Mouse (Mus musculus): ENCODE measurements at regions not wholly inside any gene's neighbourhood (a gene's known extent, or its start where the extent isn't known, plus 50 kb on each side); places are given as distances from the start of the nearest gene placed in this dataset.
A peak's percentile ranks its signal among the peaks of the same experiment; 100 is the strongest.

GRCm38 (mm10) chrX:6261469-6261868 is 59.1 kb downstream of the Bmp15 start:
- peak; percentile 39 for DNase-seq

- DNase-seq, result no peak
Observed at GRCm38 (mm10) chrX:6258523-6258922, 62.0 kb downstream of the Bmp15 start.

DNA sequence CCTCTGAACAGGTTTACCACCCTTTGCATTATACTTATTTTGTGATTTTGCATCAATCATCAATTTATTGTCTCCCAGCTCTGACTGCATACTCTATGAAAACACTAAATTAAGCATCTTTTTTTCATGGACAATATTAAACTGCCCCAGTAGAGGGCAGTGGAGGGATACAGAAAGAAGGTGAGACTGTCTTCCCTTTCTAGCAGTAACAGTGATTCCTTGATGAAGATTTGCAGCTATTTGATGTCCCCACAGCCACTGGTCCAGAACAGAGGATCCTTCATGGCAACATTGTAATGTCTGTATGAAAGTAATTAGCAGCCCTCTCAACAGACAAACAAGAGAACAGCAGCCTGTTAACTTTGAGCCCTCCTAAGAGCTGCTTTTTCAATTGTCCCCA is 66.5 kb downstream of the Bmp15 start:
- no peak for DNase-seq

DNA sequence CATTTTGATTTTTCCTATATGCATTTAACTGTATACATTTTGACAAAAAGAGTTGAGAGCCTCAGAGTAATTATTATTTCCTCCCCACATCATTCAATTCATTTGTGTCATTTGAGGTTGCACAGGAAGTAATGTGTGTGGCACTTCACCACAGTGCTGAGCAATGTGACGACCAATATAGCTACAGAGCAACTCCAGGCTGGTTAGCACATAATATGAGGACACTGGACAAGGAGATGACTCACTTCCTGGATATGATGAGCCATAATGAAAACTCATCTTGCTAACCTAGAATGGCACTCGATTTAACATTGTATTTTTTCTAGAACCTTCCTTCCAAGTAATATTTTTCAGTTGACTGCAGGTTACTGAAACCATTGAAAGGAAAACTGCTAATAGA is 67.6 kb downstream of the Bmp15 start:
- no peak for DNase-seq

All from cerebellum, adult 11 months (tissue).